Mouse (Mus musculus): ENCODE data around the gene Adamts2.

DNA sequence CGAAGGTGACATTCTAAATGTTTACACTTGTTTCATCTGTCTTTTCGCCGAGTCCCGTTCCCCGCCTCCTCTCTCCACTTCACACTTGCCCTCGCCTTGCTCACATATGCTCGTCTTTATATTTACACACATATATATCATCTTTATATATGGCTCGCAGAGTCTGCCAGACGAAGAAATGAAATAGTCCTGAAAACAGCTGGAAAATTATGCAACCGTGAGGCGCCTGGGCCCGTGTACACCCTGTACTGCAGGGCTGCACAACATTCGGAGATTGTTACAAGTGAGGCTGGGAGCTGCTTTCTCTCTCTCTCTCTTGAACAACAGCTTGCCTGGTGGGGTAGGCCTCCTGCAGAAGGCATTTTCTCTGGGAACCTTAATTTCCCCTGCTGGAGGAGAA is 10.8 kb upstream of the Adamts2 start:
- TF ChIP-seq CTCF (IDR thresholded peaks at IDR 0.05; ENCODE audit: low read depth) (no peak), EP300 (optimal IDR thresholded peaks at IDR 0.05) (no peak)

Measured in stomach, postnatal 0 days (tissue).